Mouse (Mus musculus): Measurements from ENCODE around the gene Hcrt. TPM values are rescaled to one million over a fixed set of nuclear protein-coding genes. Genes with fewer than 3 reads are reported as not detected.

Gene Hcrt
- polyA plus RNA-seq, 1 experiment from 2014 or later, result 0.92 TPM

DNA sequence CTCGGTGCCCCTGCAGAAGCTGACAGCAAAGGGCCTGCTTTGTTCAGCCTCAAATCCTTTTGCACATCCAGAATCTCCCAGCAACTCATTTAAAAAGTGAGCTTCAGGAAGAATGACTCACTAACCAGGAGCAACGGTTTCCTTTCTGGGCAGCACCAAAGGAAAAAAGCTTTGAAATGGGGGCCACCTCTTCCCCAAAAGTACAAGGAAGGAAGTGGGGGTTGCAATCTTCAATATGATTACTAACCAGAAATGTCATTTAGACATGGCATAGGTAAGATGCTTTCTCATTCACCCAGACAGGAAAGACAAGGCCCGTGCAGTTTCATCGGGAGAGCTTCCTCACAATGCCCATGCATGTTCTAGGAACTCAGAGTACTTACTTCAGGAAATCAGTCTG is 41.5 kb downstream of the Hcrt start:
- no peak overlapping the region for H3K27ac ChIP-seq (ENCODE audit: low read length)
- no peak overlapping the region for H3K9ac ChIP-seq (replicated peaks; ENCODE audit: low read depth, low read length)
- H3K4me3 ChIP-seq (replicated peaks; ENCODE audit: low read length), result no peak overlapping the region
- H3K27me3 ChIP-seq (replicated peaks; ENCODE audit: control insufficient read depth, insufficient read depth, low read length), result no peaks in the 10 kb centered on the region
- no peaks in the 10 kb centered on the region for H3K9me3 ChIP-seq (ENCODE audit: control insufficient read depth, low read length)
- H3K4me2 ChIP-seq (ENCODE audit: low read length), result no peak overlapping the region
- ATAC-seq, result no peak
- peaks cover 6% of the 10 kb centered on the region; the same call in 1 of the 2 replicates for H3K4me1 ChIP-seq (replicated peaks; ENCODE audit: control insufficient read depth, insufficient read depth, low read length)
- 37% methylated on average over 4 of the region's 4 CpGs for WGBS
- peaks cover 20% of the 10 kb centered on the region for H3K36me3 ChIP-seq (ENCODE audit: control insufficient read depth, insufficient read depth)

- Histone ChIP-seq H3K27ac (ENCODE audit: low read length) (no peak overlapping the region; the same call in 1 of the 2 replicates), H3K4me2 (ENCODE audit: low read length) (no peak overlapping the region)
Measured at GRCm38 (mm10) chr11:100720345-100720744, 42.4 kb downstream of the Hcrt start.

GRCm38 (mm10) chr11:100719893-100720292 is 42.8 kb downstream of the Hcrt start:
- Histone ChIP-seq H3K4me3 (replicated peaks; ENCODE audit: low read length) (no peak overlapping the region), H3K27me3 (replicated peaks; ENCODE audit: control insufficient read depth, insufficient read depth, low read length) (no peaks in the 10 kb centered on the region), H3K9me3 (ENCODE audit: control insufficient read depth, low read length) (no peaks in the 10 kb centered on the region), H3K4me1 (replicated peaks; ENCODE audit: control insufficient read depth, insufficient read depth, low read length) (peaks cover 6% of the 10 kb centered on the region; the same call in 1 of the 2 replicates), H3K4me2 (ENCODE audit: low read length) (no peak overlapping the region), H3K9ac (replicated peaks; ENCODE audit: low read depth, low read length) (no peak overlapping the region), H3K27ac (ENCODE audit: low read length) (no peak overlapping the region), H3K36me3 (ENCODE audit: control insufficient read depth, insufficient read depth) (peaks cover 22% of the 10 kb centered on the region)
- ATAC-seq, result no peak
- WGBS, result 84% methylated on average over 11 of the region's 11 CpGs

More at GRCm38 (mm10) chr11:100720345-100720744, 42.4 kb downstream of the Hcrt start:
- ATAC-seq, result no peak
- H3K27me3 ChIP-seq (replicated peaks; ENCODE audit: control insufficient read depth, insufficient read depth, low read length), result no peaks in the 10 kb centered on the region
- H3K4me1 ChIP-seq (replicated peaks; ENCODE audit: control insufficient read depth, insufficient read depth, low read length), result peaks cover 6% of the 10 kb centered on the region; the same call in 1 of the 2 replicates
- H3K9me3 ChIP-seq (ENCODE audit: control insufficient read depth, low read length), result no peaks in the 10 kb centered on the region
- peaks cover 22% of the 10 kb centered on the region for H3K36me3 ChIP-seq (ENCODE audit: control insufficient read depth, insufficient read depth)
- WGBS, result 75% methylated on average over 5 of the region's 5 CpGs
- no peak overlapping the region for H3K4me3 ChIP-seq (replicated peaks; ENCODE audit: low read length)
- no peak overlapping the region for H3K9ac ChIP-seq (replicated peaks; ENCODE audit: low read depth, low read length)

DNA sequence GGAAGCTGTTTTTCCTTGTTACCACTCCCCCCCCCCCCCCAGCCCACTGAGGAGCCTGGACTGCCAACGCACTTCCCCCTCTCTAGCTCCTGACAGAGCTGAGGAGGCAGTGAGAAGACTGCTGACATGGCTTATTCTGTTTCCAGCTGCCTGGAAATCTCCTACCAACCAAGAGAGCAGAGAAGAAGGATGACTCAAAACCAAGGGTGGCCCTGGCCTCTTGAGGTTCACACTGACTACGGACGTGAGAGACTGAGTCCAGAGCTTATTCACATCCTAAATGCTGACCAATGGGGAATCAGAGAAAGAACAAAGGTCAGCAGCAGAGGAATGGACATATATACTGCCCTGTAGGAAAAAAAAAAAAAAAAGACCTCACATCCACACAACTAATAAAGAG is 43.4 kb downstream of the Hcrt start:
- no peak overlapping the region for H3K4me2 ChIP-seq (ENCODE audit: low read length)
- ATAC-seq, result no peak
- H3K27ac ChIP-seq (ENCODE audit: low read length), result no peak overlapping the region
- 82% methylated on average over 3 of the region's 3 CpGs for WGBS
- H3K36me3 ChIP-seq (ENCODE audit: control insufficient read depth, insufficient read depth), result peaks cover 22% of the 10 kb centered on the region
- peaks cover 6% of the 10 kb centered on the region; the same call in 1 of the 2 replicates for H3K4me1 ChIP-seq (replicated peaks; ENCODE audit: control insufficient read depth, insufficient read depth, low read length)
- no peaks in the 10 kb centered on the region for H3K27me3 ChIP-seq (replicated peaks; ENCODE audit: control insufficient read depth, insufficient read depth, low read length)
- H3K4me3 ChIP-seq (replicated peaks; ENCODE audit: low read length), result no peak overlapping the region
- no peak overlapping the region for H3K9ac ChIP-seq (replicated peaks; ENCODE audit: low read depth, low read length)
- no peaks in the 10 kb centered on the region for H3K9me3 ChIP-seq (ENCODE audit: control insufficient read depth, low read length)

- no peak overlapping the region for H3K27ac ChIP-seq (ENCODE audit: low read length)
- H3K4me2 ChIP-seq (ENCODE audit: low read length), result no peak overlapping the region
- H3K9ac ChIP-seq (replicated peaks; ENCODE audit: low read depth, low read length), result no peak overlapping the region
- no peak for ATAC-seq
- H3K9me3 ChIP-seq (ENCODE audit: control insufficient read depth, low read length), result no peaks in the 10 kb centered on the region
- H3K27me3 ChIP-seq (replicated peaks; ENCODE audit: control insufficient read depth, insufficient read depth, low read length), result no peaks in the 10 kb centered on the region
- H3K36me3 ChIP-seq (ENCODE audit: control insufficient read depth, insufficient read depth), result peaks cover 22% of the 10 kb centered on the region
- peaks cover 7% of the 10 kb centered on the region; the same call in 1 of the 2 replicates for H3K4me1 ChIP-seq (replicated peaks; ENCODE audit: control insufficient read depth, insufficient read depth, low read length)
- no peak overlapping the region for H3K4me3 ChIP-seq (replicated peaks; ENCODE audit: low read length)
- 94% methylated on average over 4 of the region's 4 CpGs for WGBS
Measured at GRCm38 (mm10) chr11:100718866-100719265, 43.9 kb downstream of the Hcrt start.

GRCm38 (mm10) chr11:100718462-100718861 is 44.3 kb downstream of the Hcrt start:
- no peak for ATAC-seq
- WGBS, result 94% methylated on average over 7 of the region's 7 CpGs
- H3K36me3 ChIP-seq (ENCODE audit: control insufficient read depth, insufficient read depth), result peaks cover 22% of the 10 kb centered on the region
- peaks cover 11% of the 10 kb centered on the region; the same call in 1 of the 2 replicates for H3K4me1 ChIP-seq (replicated peaks; ENCODE audit: control insufficient read depth, insufficient read depth, low read length)
- no peak overlapping the region for H3K4me3 ChIP-seq (replicated peaks; ENCODE audit: low read length)
- no peak overlapping the region for H3K27ac ChIP-seq (ENCODE audit: low read length)
- H3K4me2 ChIP-seq (ENCODE audit: low read length), result no peak overlapping the region
- no peaks in the 10 kb centered on the region for H3K9me3 ChIP-seq (ENCODE audit: control insufficient read depth, low read length)
- H3K27me3 ChIP-seq (replicated peaks; ENCODE audit: control insufficient read depth, insufficient read depth, low read length), result no peaks in the 10 kb centered on the region
- no peak overlapping the region for H3K9ac ChIP-seq (replicated peaks; ENCODE audit: low read depth, low read length)

GRCm38 (mm10) chr11:100716649-100717048 is 46.1 kb downstream of the Hcrt start:
- Histone ChIP-seq H3K4me3 (replicated peaks; ENCODE audit: low read length) (no peak overlapping the region), H3K27me3 (replicated peaks; ENCODE audit: control insufficient read depth, insufficient read depth, low read length) (no peaks in the 10 kb centered on the region), H3K9me3 (ENCODE audit: control insufficient read depth, low read length) (no peaks in the 10 kb centered on the region), H3K27ac (ENCODE audit: low read length) (no peak overlapping the region), H3K36me3 (ENCODE audit: control insufficient read depth, insufficient read depth) (peaks cover 22% of the 10 kb centered on the region), H3K9ac (replicated peaks; ENCODE audit: low read depth, low read length) (no peak overlapping the region), H3K4me2 (ENCODE audit: low read length) (no peak overlapping the region), H3K4me1 (replicated peaks; ENCODE audit: control insufficient read depth, insufficient read depth, low read length) (peaks cover 11% of the 10 kb centered on the region)
- 83% methylated on average over 3 of the region's 3 CpGs for WGBS
- ATAC-seq, result no peak

- 71% methylated on average over 6 of the region's 6 CpGs for WGBS
- no peak for ATAC-seq
- Histone ChIP-seq H3K36me3 (ENCODE audit: control insufficient read depth, insufficient read depth) (peaks cover 22% of the 10 kb centered on the region), H3K4me1 (replicated peaks; ENCODE audit: control insufficient read depth, insufficient read depth, low read length) (peaks cover 19% of the 10 kb centered on the region), H3K27me3 (replicated peaks; ENCODE audit: control insufficient read depth, insufficient read depth, low read length) (no peaks in the 10 kb centered on the region), H3K9me3 (ENCODE audit: control insufficient read depth, low read length) (no peaks in the 10 kb centered on the region), H3K4me3 (replicated peaks; ENCODE audit: low read length) (no peak overlapping the region), H3K4me2 (ENCODE audit: low read length) (no peak overlapping the region), H3K9ac (replicated peaks; ENCODE audit: low read depth, low read length) (no peak overlapping the region), H3K27ac (ENCODE audit: low read length) (no peak overlapping the region)
Measured at GRCm38 (mm10) chr11:100714948-100715347, 47.8 kb downstream of the Hcrt start.

DNA sequence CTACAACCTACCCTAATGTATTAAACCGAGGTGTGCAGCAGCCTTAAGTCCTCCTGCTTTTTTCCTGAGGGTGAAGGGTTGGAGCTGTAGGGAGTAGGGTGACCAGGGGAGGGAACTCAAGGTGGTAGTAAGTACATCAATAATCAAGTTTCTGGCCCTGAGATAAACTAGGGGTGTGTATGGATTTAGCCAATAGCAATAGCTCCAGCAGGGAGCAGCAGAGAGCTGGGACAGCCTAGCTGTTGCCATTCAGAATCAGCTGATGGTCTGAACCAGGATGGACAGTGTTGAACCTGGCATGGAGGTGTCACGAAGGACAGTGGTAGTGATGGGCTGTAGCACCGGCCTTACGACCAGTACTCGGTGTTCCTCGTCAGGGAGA is 48.2 kb downstream of the Hcrt start:
- no peak overlapping the region for H3K27ac ChIP-seq (ENCODE audit: low read length)
- H3K4me1 ChIP-seq (replicated peaks; ENCODE audit: control insufficient read depth, insufficient read depth, low read length), result peaks cover 19% of the 10 kb centered on the region
- no peak for ATAC-seq
- H3K4me2 ChIP-seq (ENCODE audit: low read length), result no peak overlapping the region
- H3K36me3 ChIP-seq (ENCODE audit: control insufficient read depth, insufficient read depth), result peaks cover 22% of the 10 kb centered on the region
- H3K27me3 ChIP-seq (replicated peaks; ENCODE audit: control insufficient read depth, insufficient read depth, low read length), result no peaks in the 10 kb centered on the region
- WGBS, result 52% methylated on average over 6 of the region's 6 CpGs
- no peaks in the 10 kb centered on the region for H3K9me3 ChIP-seq (ENCODE audit: control insufficient read depth, low read length)
- H3K9ac ChIP-seq (replicated peaks; ENCODE audit: low read depth, low read length), result no peak overlapping the region
- H3K4me3 ChIP-seq (replicated peaks; ENCODE audit: low read length), result no peak overlapping the region

Measured in forebrain, embryonic 16.5 days (tissue).